Mouse (Mus musculus) left cerebral cortex, adult 2 months (tissue): ENCODE results near the gene Kcmf1. TPM values are rescaled to one million over a fixed set of nuclear protein-coding genes. Genes with fewer than 3 reads are reported as not detected.

Experiments used
- DNase-seq, 2 experiments: peaks; one replicate each; pipeline ENCODE4 v3.0.0; 2021 to 2022; ENCODE audit warnings: low spot score in 2 of 2, mixed read lengths in 1 of 2; ENCODE audit errors: extremely low spot score in 1 of 2
- H3K27ac ChIP-seq: fragments of 200-600 bp; 2 replicates; pipeline ENCODE4 v1.8.1; 2022
- H3K4me3 ChIP-seq: fragments of 200-600 bp; 2 replicates; pipeline ENCODE4 v1.8.1; 2022
- CTCF ChIP-seq: fragments of 200-600 bp; IDR thresholded peaks from 2 replicates; pipeline ENCODE4 v1.8.1; 2022; ENCODE audit warnings: antibody characterized with exemption, mild to moderate bottlenecking, moderate library complexity
- intact Hi-C: fragments of 180-260 bp; cut with DNase I; formaldehyde crosslinking; loops from one replicate; pipeline ENCODE4 v1.15.1; 2025
- total RNA-seq, 2 experiments: library from RNA; stranded (reverse); gene quantifications; 2 replicates each; pipeline ENCODE4 v1.2.3; 2021

Gene Kcmf1
- total RNA-seq, 2 experiments from 2014 or later: 66.0 to 72.0 TPM

DNA sequence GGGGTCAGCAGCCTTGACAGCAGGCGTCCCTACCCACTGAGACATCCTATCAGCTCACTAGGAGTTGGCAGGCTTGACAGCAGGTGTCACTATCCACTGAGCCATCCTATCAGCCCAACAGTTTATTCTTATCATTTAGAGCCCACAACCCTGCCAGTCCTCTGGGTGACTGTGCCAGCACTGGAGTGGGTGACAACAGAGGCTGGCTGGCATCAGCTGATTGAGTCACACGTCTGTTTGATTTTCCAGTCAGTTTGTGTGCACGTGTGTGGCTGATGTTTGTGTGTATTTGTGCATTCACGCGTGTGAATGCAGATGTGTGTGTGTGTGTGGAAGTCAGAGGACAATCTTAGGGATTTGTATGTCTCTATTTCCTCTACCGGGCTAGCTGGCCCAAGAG lies 97.7 kb downstream of the Kcmf1 start:
- no peak overlapping the region for H3K4me3 ChIP-seq
- no peak for TF ChIP-seq CTCF
- intact Hi-C loops: no loop called here
- no peak for DNase-seq
- no peak overlapping the region for H3K27ac ChIP-seq

DNA sequence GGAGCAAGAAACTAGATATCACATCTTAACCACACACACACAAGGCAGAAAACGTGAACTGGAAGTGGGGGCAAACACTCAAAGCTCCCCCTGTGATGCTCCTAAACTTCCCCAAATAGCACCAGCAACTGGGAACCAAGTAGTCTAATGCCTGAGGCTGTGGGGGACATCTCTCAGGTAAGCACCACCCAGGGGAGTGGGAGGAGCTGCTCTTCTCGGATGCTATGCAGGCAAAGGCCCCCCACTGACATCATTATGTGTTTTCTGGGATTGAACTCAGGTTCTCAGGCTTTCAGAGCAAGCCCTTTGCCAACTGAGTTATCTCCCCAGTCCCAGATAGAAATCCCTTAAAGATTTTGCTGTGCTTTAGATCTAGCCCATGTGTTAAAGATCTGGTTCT lies 99.1 kb downstream of the Kcmf1 start:
- no peak for TF ChIP-seq CTCF
- no peak for DNase-seq
- Histone ChIP-seq H3K4me3 (no peak overlapping the region), H3K27ac (no peak overlapping the region)
- intact Hi-C loops: no loop called here

DNA sequence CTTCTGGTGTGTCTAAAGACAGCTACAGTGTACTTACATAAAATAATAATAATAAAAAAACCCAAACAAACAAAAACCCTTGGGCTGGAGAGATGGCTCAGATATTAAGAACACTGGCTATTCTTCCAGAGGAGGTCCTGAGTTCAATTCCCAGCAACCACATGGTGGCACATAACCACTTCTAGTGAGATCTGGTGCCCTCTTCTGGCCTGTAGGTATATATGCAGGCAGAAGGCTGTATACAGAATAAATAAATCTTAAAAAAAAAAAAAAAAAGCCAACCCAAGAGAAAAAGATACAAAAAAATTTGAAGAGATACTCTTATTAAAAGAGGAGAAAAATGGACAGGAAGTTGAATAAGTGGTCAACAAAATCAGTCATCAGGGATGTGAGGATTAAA lies 102.0 kb downstream of the Kcmf1 start:
- Histone ChIP-seq H3K4me3 (no peak overlapping the region), H3K27ac (no peak overlapping the region)
- peak; percentile 5 for TF ChIP-seq CTCF
- no peak for DNase-seq
- intact Hi-C loops: no loop called here

GRCm38 (mm10) chr6:72795444-72795843 lies 104.3 kb downstream of the Kcmf1 start:
- Histone ChIP-seq H3K4me3 (no peak overlapping the region), H3K27ac (no peak overlapping the region)
- TF ChIP-seq CTCF: no peak
- intact Hi-C loops: no loop called here
- no peak for DNase-seq

GRCm38 (mm10) chr6:72794870-72795269 lies 104.9 kb downstream of the Kcmf1 start:
- Histone ChIP-seq H3K4me3 (no peak overlapping the region), H3K27ac (no peak overlapping the region)
- no peak for DNase-seq
- intact Hi-C loops: no loop called here
- no peak for TF ChIP-seq CTCF

- Histone ChIP-seq H3K4me3 (no peak overlapping the region), H3K27ac (no peak overlapping the region)
- intact Hi-C loops: no loop called here
- TF ChIP-seq CTCF: no peak
- DNase-seq: no peak
Observed at GRCm38 (mm10) chr6:72792641-72793040, 107.1 kb downstream of the Kcmf1 start.

Other genes with a start within 250 kb of the Kcmf1 start
- gene Tcf7l1, start 110.7 kb downstream of the Kcmf1 start, total RNA-seq: 1 to 10 TPM; 2.9 to 3.8 TPM
- 100 to 1,000 TPM; 429 to 476 TPM for gene Tmsb10, start 58.8 kb upstream of the Kcmf1 start, total RNA-seq